Mouse (Mus musculus) kidney, embryonic 15.5 days (tissue): ENCODE measurements around the gene Pitx2. TPM values are rescaled to one million over a fixed set of nuclear protein-coding genes. Genes with fewer than 3 reads are reported as not detected.

ENCODE experiments used
- ATAC-seq: fragments of 200-750 bp; cut with Nextera tagmentation; replicated peaks from 2 replicates; pipeline ENCODE4 v1.8.0; 2017; ENCODE audit warnings: moderate TSS enrichment; ENCODE audit not compliant: low FRiP score
- H3K27ac ChIP-seq: fragments of 300-500 bp; sonication (generic); 2 replicates; pipeline ENCODE4 v1.5.1; 2015; ENCODE audit warnings: mild to moderate bottlenecking, inconsistent platforms
- H3K27me3 ChIP-seq: fragments of 300-500 bp; sonication (generic); 2 replicates; pipeline ENCODE4 v1.6.1; 2015; ENCODE audit warnings: inconsistent platforms
- H3K36me3 ChIP-seq: fragments of 300-500 bp; sonication (generic); 2 replicates; pipeline ENCODE4 v1.6.1; 2015; ENCODE audit warnings: inconsistent platforms
- H3K4me1 ChIP-seq: fragments of 300-500 bp; sonication (generic); 2 replicates; pipeline ENCODE4 v1.6.1; 2015; ENCODE audit warnings: inconsistent platforms
- H3K4me2 ChIP-seq: fragments of 300-500 bp; sonication (generic); 2 replicates; pipeline ENCODE4 v1.6.1; 2015; ENCODE audit warnings: moderate library complexity, mild to moderate bottlenecking, inconsistent platforms
- H3K4me3 ChIP-seq: fragments of 300-500 bp; sonication (generic); replicated peaks from 2 replicates; pipeline ENCODE4 v1.5.1; 2015; ENCODE audit warnings: mild to moderate bottlenecking, inconsistent platforms
- H3K9ac ChIP-seq: fragments of 300-500 bp; sonication (generic); 2 replicates; pipeline ENCODE4 v1.6.1; 2015; ENCODE audit warnings: mild to moderate bottlenecking, inconsistent platforms
- H3K9me3 ChIP-seq: fragments of 300-500 bp; sonication (generic); replicated peaks from 2 replicates; pipeline ENCODE4 v1.6.1; 2016; ENCODE audit warnings: inconsistent platforms
- WGBS: fragments of 180-500 bp; shearing (Covaris S2); methylation state at CpG from one replicate; pipeline ENCODE4 v1.1.7; 2015; ENCODE audit warnings: mixed read lengths; 5-methylcytosine and 5-hydroxymethylcytosine counted together
- polyA plus RNA-seq: library from polyadenylated mRNA; unstranded; fragments of >200 nt; fragmentation: Nextera tagmentation; extraction: Ambion mirVana; gene quantifications from 2 replicates; pipeline ENCODE4 v1.2.1, GENCODE M21; 2015

Pitx2 gene
- polyA plus RNA-seq, 1 experiment from 2014 or later = 9.8 TPM

GRCm38 (mm10) chr3:129203761-129204440 is 4.2 kb downstream of the Pitx2 start:
- peaks cover 96% of the 10 kb centered on the region for H3K27me3 ChIP-seq
- under 1% methylated on average over 31 of the region's 35 CpGs for WGBS
- H3K9me3 ChIP-seq = no peaks in the 10 kb centered on the region
- H3K27ac ChIP-seq = no peak overlapping the region
- H3K4me1 ChIP-seq = peaks cover 36% of the 10 kb centered on the region
- no peaks in the 10 kb centered on the region for H3K36me3 ChIP-seq
- peak; percentile 31 for ATAC-seq
- H3K4me3 ChIP-seq = peak overlapping the region; percentile 47
- 0 out of 2 replicates have a peak overlapping the region, but pooled peaks have one; percentile 27 for H3K9ac ChIP-seq
- H3K4me2 ChIP-seq = peak overlapping the region; percentile 85

DNA sequence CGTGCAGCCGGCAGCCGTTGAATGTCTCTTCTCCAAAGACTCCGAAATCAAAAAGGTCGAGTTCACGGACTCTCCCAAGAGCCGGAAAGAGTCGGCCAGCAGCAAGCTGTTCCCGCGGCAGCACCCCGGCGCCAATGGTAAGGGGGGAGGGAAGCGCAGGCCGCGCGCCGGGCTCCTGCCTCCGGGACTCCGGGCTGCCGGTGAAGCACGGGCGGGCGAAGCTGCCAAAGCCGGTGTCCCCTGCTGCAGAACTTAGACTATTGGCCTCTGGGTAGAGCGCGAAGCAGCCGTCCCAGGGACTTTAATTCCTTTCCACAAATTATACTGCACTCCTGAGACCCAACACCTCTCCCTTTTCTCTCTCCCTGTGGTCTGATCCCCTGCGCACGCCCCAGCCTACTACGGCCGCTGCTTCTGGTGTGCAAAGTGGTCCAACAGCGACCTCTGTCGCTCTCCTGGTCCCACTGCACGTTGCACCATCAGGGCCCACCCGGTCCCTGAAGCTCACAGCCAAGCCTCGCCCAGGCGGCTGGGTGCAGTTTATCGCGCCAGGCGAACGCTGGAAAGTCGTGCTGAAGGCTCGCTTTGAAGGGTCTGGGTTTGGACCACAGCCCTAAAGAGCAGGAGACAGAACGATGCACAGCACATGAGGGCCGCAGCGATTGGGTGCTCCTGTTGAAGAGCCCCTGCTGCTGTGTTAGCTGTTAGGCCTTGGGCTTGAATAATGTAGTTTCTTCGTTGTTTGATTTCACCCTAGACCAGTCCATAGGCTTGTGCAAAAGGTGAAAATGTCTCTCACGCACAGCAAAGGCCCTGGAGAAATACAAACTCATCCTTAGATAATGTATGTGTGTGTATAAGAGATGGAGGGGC is 5.0 kb downstream of the Pitx2 start:
- WGBS = under 1% methylated on average over 48 of the region's 48 CpGs

DNA sequence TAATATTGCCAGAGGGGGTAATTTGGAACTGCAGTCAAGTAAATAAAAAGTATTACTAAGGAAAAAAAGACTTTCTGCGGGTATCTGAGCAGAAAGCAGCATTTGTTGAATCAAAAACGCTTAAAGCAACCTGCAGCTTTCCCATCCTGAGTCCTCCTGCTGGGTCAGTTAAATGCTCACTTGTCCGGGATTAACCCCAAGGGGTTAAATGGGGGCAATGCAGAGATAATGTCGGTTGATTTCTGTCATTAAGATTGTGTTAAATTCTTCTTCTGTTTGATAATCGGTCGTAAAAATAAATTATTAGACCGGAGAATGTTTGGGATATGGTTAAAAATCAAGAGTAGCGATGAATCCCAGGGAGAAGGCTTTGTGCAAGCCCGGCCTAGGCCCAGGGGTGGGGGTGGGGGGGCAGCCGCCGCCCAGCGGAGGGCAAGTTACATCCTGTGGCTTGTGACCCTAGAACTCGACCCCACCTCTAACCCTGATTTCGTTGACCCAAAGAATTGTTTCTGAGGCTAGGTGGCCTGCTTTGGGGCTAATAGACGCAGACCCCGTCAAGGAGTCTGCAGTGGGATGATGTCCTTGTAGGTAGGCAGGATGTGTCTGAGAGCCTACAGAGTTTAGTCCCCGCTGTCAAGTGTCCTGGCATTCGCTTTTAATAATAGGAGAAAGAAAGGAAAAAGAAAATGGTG is 6.0 kb downstream of the Pitx2 start:
- no peak overlapping the region for H3K4me3 ChIP-seq
- no peaks in the 10 kb centered on the region for H3K36me3 ChIP-seq
- 4% methylated on average over 18 of the region's 18 CpGs for WGBS
- no peak overlapping the region for H3K9ac ChIP-seq
- ATAC-seq = no peak
- H3K4me1 ChIP-seq = peaks cover 24% of the 10 kb centered on the region
- H3K9me3 ChIP-seq = no peaks in the 10 kb centered on the region
- H3K27ac ChIP-seq = no peak overlapping the region
- H3K27me3 ChIP-seq = peaks cover 96% of the 10 kb centered on the region
- H3K4me2 ChIP-seq = no peak overlapping the region

More for the DNA sequence above, 5.0 kb downstream of the Pitx2 start:
- Histone ChIP-seq H3K27ac (no peak overlapping the region), H3K36me3 (no peaks in the 10 kb centered on the region), H3K27me3 (peaks cover 96% of the 10 kb centered on the region), H3K9ac (0 out of 2 replicates have a peak overlapping the region, but pooled peaks have one; percentile 27), H3K4me1 (peaks cover 29% of the 10 kb centered on the region), H3K4me2 (peak overlapping the region; percentile 85), H3K4me3 (peak overlapping the region; percentile 47), H3K9me3 (no peaks in the 10 kb centered on the region)
- ATAC-seq = peak; percentile 95

DNA sequence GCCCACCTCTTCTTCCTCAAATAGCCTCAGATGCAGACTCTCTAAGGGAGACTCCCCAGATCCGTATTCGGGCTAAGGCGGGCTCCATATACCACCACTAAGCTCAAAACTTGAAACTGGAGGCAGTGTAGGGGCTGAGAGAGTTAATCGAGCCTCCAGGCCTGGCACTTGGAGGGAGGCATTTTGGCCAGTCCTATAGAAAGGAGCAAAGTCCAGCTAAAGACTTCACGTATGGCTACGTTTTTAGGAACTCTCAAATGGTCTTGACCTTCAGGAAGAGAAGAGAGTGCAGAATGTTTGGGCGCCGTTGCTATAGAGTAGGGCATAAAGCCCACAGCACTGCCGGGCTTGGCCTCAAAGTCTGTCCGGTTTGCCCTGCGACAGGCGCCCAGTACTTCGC is 7.1 kb downstream of the Pitx2 start:
- Histone ChIP-seq H3K4me2 (no peak overlapping the region), H3K27ac (no peak overlapping the region), H3K4me1 (peaks cover 24% of the 10 kb centered on the region), H3K9me3 (no peaks in the 10 kb centered on the region), H3K27me3 (peaks cover 98% of the 10 kb centered on the region), H3K9ac (no peak overlapping the region), H3K4me3 (no peak overlapping the region), H3K36me3 (no peaks in the 10 kb centered on the region)
- 4% methylated on average over 13 of the region's 13 CpGs for WGBS
- ATAC-seq = no peak

DNA sequence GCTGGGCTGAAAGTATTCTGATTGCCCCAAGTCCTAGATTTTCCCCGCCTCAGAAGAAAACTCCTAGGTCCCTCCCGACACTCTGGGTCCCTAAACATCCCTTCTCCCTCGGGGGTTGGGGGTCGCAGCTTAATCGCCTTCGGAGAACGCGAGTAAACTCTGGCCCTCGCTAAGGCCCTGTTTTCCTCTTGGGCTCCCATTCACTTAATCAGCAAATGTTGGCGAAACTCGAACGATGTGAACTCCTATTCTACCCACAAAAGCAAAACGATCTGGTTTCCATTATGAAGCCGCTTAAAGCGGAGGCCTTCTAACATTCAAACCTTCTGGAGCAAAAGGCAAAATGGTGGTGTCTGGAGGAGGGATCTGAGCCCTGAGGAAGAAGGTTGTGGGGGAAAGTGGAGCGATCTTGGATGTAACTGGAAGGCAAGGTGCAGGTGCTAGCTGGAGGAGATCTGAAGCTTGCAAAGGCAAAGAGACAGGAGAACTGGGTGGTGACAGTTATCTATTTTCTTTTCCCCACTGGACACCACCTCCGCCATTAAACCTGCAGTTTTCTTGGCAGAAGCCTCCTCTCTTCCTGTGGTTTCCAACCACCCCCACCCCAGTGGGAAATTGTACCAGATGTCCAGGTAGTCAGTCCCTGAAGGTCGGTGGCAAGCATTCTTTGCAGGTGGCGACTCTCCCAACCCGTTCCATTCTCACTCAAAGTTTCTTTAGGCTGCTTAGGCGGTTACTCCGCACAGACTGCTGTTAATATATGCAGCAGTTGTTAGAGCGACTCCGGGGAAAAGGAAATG is 7.8 kb downstream of the Pitx2 start:
- Histone ChIP-seq H3K9ac (no peak overlapping the region), H3K36me3 (no peaks in the 10 kb centered on the region), H3K4me3 (no peak overlapping the region), H3K4me1 (peaks cover 24% of the 10 kb centered on the region), H3K27me3 (peaks cover 98% of the 10 kb centered on the region), H3K27ac (no peak overlapping the region), H3K4me2 (no peak overlapping the region), H3K9me3 (no peaks in the 10 kb centered on the region)
- WGBS = 1% methylated on average over 24 of the region's 24 CpGs
- ATAC-seq = no peak

DNA sequence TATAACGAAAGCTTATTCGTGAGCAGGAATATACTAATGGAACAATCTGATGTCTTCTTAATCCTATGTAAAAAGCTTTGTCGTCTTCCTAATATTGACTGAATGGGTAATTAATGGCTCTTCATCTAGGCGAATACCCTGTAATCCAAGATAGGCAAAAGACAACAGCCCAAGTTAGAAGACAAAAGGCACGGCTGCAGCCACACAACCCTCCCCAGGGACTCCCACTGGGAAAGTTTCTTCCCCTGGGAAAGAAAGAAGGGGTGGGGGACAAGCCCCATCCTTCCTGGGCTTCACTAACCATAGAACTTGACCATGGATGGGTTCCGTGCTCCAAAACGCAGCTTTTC is 8.3 kb downstream of the Pitx2 start:
- peaks cover 98% of the 10 kb centered on the region for H3K27me3 ChIP-seq
- 2% methylated on average over 7 of the region's 7 CpGs for WGBS
- no peak for ATAC-seq

DNA sequence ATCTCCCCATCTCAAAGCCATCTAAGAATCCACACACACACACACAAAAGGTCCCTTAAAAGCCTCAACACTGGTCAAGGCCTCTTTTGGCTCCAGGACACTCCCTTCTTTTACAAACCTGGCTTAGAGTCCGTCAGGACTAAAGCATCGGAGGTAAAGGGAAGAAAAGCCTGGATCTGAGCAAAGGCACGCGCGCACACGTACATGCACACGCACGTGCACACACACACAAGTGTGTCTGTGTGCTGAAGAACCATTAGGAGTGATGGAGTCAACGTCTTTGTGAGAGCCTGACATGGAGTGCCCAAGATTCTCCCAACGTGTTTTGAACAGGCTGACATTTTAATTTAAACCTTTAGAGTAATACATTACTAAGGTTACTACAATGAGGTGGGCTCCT is 8.7 kb downstream of the Pitx2 start:
- peaks cover 19% of the 10 kb centered on the region for H3K4me1 ChIP-seq
- peaks cover 98% of the 10 kb centered on the region for H3K27me3 ChIP-seq
- H3K9ac ChIP-seq = no peak overlapping the region
- H3K36me3 ChIP-seq = no peaks in the 10 kb centered on the region
- H3K4me2 ChIP-seq = no peak overlapping the region
- no peak overlapping the region for H3K4me3 ChIP-seq
- no peak overlapping the region for H3K27ac ChIP-seq
- WGBS = 3% methylated on average over 10 of the region's 10 CpGs
- no peaks in the 10 kb centered on the region for H3K9me3 ChIP-seq
- no peak for ATAC-seq

More for the DNA sequence above, 8.3 kb downstream of the Pitx2 start:
- Histone ChIP-seq H3K9me3 (no peaks in the 10 kb centered on the region), H3K27ac (no peak overlapping the region), H3K4me2 (no peak overlapping the region), H3K36me3 (no peaks in the 10 kb centered on the region), H3K9ac (no peak overlapping the region), H3K4me1 (peaks cover 22% of the 10 kb centered on the region), H3K4me3 (no peak overlapping the region)

DNA sequence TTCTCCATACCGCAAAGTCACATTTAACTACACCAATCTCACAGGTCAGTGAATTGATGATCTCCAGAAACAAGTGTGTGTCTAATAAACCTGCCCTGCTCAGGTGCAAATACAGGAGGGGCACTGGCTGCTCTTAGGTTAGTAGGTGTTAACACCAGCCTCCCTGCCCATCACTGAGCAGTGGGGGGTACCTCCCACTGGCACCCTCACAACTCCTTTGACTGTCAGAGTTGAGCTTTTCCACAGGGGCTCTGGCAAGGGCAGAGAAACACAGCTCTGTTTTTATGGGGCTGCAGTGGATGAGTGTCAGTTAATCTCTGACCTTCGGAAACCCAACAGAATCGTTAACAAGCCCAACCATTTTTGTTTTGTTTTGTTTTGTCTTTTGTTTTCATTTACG is 9.6 kb downstream of the Pitx2 start:
- Histone ChIP-seq H3K4me3 (no peak overlapping the region), H3K27ac (no peak overlapping the region), H3K9me3 (no peaks in the 10 kb centered on the region), H3K9ac (no peak overlapping the region), H3K4me1 (peaks cover 19% of the 10 kb centered on the region), H3K36me3 (no peaks in the 10 kb centered on the region), H3K27me3 (peaks cover 98% of the 10 kb centered on the region), H3K4me2 (no peak overlapping the region)
- WGBS = 3% methylated on average over 4 of the region's 4 CpGs
- ATAC-seq = no peak

DNA sequence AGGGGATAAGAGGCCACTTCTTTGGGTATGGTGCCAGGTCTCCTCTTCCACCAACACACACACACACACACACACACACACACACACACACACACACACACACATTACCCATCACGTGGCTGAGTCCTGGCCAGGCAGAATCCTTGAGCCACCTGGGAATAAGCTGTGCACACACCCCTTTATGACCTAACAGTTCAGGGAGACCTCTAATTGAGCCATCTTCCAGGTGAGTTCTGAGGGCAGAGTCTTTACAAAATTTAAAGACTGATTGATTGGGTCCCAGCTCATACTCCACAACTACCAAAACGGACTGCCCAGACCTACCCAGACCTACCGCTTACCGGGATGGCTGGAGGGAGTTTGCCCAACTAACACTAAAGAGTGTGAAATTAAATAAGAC is 10.1 kb downstream of the Pitx2 start:
- no peaks in the 10 kb centered on the region for H3K36me3 ChIP-seq
- no peak overlapping the region for H3K9ac ChIP-seq
- H3K4me3 ChIP-seq = no peak overlapping the region
- peaks cover 19% of the 10 kb centered on the region for H3K4me1 ChIP-seq
- WGBS = 2% methylated on average over 4 of the region's 4 CpGs
- H3K27me3 ChIP-seq = peaks cover 98% of the 10 kb centered on the region
- H3K9me3 ChIP-seq = no peaks in the 10 kb centered on the region
- ATAC-seq = no peak
- no peak overlapping the region for H3K27ac ChIP-seq
- no peak overlapping the region for H3K4me2 ChIP-seq

DNA sequence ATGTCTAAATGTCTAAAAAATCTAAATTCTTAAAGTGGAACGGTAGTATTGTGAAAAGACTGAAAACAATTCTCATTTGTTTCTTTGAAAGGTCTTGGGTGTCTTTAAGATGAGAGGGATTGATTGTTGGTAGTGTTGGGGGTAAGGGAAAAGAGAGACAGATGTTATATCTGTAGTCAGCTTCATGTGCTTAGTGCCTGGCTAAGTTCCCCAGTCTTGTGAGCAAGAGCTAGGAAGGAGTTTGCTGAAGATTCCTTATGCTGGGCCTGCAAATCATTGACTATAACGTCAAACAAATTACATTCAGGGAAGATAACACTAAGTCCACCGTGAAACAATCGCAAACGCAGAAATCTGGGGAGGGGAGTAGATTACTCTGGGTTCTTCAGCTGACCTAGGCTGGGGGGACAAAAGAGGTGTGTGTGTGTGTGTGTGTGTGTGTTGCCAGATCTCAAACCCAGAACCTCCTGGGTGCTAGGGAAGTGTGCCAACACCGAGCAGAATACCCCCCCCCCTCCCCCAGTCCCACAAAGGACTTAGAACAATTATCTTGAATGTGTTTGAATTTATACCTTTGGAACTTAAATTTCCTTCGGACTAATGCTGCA is 12.5 kb downstream of the Pitx2 start:
- no peaks in the 10 kb centered on the region for H3K36me3 ChIP-seq
- H3K4me1 ChIP-seq = peaks cover 31% of the 10 kb centered on the region
- H3K9ac ChIP-seq = no peak overlapping the region
- H3K27ac ChIP-seq = no peak overlapping the region
- ATAC-seq = no peak
- peaks cover 100% of the 10 kb centered on the region for H3K27me3 ChIP-seq
- H3K4me3 ChIP-seq = no peak overlapping the region
- 4% methylated on average over 7 of the region's 7 CpGs for WGBS
- no peak overlapping the region for H3K4me2 ChIP-seq
- no peaks in the 10 kb centered on the region for H3K9me3 ChIP-seq

DNA sequence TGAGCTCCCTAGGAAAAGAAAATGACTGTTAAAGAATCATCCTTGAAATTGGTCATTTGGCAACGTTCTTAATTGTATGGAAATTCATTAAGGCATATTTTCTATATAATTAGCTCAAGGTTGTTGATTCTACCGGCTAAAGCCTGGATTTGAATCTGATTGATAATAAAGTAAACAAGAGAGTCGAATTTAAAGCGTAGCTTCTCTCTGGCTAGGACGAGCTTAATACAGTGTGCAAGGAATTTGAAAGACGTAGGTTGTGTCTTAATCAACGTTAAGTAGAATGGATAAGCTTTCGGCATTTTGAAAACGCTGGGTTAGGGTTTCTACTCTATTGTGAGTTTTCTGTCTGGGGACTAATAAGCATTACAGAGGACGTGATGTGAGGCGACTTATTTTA is 13.1 kb downstream of the Pitx2 start:
- Histone ChIP-seq H3K4me3 (no peak overlapping the region), H3K36me3 (no peaks in the 10 kb centered on the region), H3K4me1 (peaks cover 28% of the 10 kb centered on the region), H3K9me3 (no peaks in the 10 kb centered on the region), H3K9ac (no peak overlapping the region), H3K4me2 (no peak overlapping the region), H3K27me3 (peaks cover 100% of the 10 kb centered on the region), H3K27ac (no peak overlapping the region)
- 3% methylated on average over 11 of the region's 11 CpGs for WGBS
- ATAC-seq = no peak
